Mouse (Mus musculus) telencephalon, adult 2 months (tissue): ENCODE data around the gene Cntn5.
A peak's percentile ranks its signal among the peaks of the same experiment; 100 is the strongest.

Experiments
- DNase-seq: peaks from one replicate; pipeline ENCODE4 v3.0.0-alpha.2; 2011; ENCODE audit warnings: low read depth, low spot score

Gene Cntn5

GRCm38 (mm10) chr9:10904616-10905363 lies at the start of gene Cntn5:
Gene Cntn5, minus strand, starts transcription at chr9:10904775.
- DNase-seq, result peak; percentile 52

GRCm38 (mm10) chr9:10950470-10950869 lies 45.9 kb upstream of the Cntn5 start:
- DNase-seq, result no peak

GRCm38 (mm10) chr9:10909573-10909972 lies 5.0 kb upstream of the Cntn5 start:
- no peak for DNase-seq

GRCm38 (mm10) chr9:10905696-10906095 lies 1.1 kb upstream of the Cntn5 start:
- DNase-seq, result no peak

DNA sequence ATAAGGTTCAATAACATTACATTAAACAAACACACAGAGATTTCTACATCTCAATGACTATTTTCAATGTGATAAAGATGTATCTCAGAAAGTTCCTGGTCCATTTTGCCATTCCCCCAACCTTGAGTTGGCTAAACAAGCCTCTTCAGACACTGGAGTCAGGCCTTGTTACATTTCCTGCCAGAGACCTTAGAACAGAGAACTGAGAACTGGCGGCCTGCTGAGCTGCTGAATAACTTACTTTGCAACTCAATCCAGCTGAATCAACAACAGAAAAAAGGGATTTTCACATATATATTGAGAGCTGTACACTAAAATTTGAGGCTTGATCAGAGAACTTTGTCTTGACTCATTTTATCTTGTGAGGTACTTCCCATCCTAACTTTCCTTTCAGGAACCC lies 24.8 kb downstream of the Cntn5 start:
- DNase-seq, result no peak

- DNase-seq, result no peak
Measured at GRCm38 (mm10) chr9:10873881-10874280, 30.7 kb downstream of the Cntn5 start.

DNA sequence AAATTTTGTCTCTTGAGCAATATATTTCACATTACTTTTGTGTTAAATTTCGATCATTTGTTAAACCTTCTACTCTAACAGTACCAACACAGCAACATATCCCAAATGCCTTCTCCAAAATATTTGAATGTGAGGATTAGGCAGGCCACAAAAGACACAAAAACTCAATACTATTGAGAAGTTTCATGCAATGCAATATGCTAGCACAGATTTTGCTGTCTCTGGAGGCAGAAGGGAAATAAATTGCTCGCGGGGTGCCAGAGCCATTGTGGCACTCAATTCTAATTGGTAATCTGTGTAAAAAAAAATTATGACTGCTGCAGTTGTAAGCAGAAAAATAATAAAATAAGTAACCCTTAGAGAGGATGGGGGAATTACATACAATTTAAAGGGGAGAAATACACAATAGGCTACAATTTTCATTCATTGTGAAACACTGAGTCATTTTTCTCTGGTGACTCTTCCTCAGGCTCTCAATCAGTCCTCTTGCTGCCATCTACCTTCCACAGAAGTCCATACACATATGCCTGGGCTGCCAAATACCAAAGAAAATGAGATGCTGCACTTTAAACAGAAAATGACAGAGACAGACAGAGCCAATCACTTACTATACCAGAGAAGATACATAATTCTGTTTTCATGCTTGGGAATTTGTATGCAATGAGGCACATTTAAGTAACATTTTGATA lies 48.2 kb downstream of the Cntn5 start:
- DNase-seq, result no peak

DNA sequence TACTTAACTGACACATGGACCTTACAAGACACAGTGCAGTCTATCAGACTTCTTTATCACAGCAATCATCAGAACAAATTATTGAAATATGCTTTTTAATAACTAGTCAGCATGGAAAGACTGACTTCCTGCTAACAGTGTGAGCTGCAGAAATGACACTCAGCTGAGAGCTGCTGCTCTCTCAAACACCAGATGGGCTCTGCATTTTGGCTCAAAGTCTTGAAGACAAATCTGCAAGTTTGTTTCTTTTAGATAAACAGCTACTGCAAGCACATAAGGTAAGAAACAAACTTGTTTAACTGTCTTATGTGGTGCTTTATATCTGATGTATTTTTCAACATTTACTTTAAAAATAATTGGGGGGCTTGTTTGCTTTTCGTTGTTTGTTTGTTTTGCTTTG lies 87.9 kb downstream of the Cntn5 start:
- no peak for DNase-seq

DNA sequence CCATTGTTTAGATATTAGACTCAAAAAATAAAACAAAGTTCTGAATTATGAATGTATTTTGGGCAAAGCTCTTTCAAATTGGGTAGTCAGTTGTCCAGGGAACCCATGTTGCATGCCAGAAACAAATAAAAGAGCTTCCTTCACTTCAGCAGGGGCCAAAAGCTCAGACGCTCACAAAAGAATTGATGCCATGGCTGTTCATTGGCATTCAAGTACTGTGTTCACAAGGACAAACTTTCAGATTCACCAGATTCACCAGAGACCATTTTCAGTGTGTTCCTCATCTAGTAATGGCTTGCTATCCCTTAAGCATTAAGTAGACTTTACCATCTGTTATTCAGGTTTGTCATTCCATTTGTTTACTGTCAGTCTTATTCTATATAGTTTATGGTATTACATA lies 107.4 kb downstream of the Cntn5 start:
- DNase-seq, result no peak

DNA sequence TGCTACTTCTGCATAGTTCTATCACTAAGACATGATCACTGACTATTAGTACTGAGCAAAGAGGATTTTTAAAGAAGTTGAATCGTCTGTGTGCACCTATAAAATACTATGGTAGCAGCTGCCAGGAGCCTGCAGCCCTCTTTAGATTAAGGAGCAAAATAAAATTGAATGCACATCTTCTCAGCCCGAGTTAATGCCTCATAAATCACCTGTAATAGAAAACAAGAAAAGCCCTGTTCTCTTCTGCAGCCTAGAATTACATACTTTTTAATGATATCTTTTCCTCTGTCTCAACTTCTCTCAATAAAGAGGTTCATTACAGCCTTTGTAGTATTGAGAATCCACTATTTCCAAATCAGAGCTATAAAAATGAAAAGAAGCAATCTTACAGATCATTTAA lies 109.5 kb downstream of the Cntn5 start:
- DNase-seq, result no peak

- no peak for DNase-seq
Measured at GRCm38 (mm10) chr9:10731878-10732277, 172.7 kb downstream of the Cntn5 start.

DNA sequence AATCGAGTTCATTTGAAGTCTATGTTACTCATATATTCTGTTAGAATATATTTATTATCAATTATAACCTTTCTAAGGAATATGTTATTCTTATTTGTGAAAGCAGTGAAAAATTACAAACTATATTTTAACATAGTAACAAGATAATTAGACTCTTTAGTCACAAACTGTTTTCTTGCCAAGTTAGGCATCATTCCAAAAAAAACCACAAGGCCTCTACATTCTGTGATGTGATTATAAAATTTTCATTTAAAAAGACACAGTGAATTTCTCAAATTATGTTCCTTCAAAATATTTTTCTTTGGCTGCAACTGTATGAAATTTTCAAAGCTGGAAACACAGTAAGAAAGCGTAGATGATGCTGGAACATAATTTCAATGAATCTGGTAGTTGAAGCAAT lies 180.4 kb downstream of the Cntn5 start:
- peak; percentile 15 for DNase-seq

DNA sequence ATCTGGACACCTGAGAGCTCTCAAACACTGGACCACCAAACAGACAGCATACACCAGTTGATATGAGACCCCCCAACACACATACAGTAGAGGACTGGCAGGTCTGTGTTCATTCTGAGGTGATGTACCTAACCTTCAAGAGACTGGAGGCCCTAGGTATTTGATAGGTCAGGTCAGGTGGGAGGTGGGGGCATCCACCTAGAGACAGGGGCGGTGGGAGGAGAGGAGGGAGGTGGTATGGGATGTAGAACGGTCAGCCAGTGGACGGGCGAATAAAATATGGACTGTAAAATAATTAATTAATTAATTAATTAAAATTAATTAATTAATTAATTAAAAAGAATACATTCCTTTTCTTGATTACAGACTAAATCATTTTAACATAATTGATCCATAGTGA lies 182.5 kb downstream of the Cntn5 start:
- DNase-seq, result no peak

GRCm38 (mm10) chr9:10718986-10719385 lies 185.6 kb downstream of the Cntn5 start:
- DNase-seq, result no peak

DNA sequence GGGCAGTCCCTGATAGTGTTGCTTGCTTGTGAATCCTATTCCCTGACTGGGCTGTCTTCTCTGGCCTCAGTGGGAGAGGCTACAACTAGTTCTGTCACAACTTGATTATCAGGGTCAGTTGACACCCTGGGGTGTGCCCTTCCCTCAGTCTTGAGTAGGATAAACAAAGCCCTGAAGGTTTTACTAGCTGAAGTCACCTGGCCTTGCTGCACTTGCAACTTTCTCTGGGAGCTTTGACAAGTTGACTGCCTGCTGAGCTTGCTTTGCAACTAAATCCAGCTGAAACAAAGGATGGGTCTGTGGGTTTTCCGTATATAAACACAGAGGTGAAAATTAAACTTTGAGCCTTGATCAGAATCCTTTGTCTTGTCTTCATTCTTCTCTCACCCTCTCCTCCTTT lies 190.9 kb downstream of the Cntn5 start:
- DNase-seq, result no peak

GRCm38 (mm10) chr9:10681646-10682045 lies 222.9 kb downstream of the Cntn5 start:
- DNase-seq, result no peak

- DNase-seq, result no peak
Measured at GRCm38 (mm10) chr9:10681181-10681580, 223.4 kb downstream of the Cntn5 start.

- no peak for DNase-seq
Measured at GRCm38 (mm10) chr9:10668676-10669075, 235.9 kb downstream of the Cntn5 start.

- DNase-seq, result no peak
Measured at GRCm38 (mm10) chr9:10667438-10667837, 237.1 kb downstream of the Cntn5 start.

DNA sequence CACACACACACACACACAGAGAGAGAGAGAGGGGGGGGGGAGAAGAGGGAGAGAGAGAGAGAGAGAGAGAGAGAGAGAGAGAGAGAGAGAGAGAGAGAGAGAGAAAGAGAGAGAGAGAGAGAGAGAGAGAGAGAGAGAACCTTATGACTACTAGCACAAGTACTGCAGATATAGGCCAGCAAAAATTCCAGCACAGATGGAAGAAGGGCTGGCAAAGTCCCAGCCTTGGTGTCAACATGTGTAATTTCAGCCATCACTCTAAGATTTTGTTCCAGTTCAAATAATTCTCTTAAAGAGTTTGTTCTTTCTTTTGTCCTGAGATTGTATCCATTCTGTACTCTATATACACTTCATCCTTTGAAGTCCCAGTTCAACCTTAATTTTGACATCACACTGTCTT lies 238.8 kb downstream of the Cntn5 start:
- no peak for DNase-seq

DNA sequence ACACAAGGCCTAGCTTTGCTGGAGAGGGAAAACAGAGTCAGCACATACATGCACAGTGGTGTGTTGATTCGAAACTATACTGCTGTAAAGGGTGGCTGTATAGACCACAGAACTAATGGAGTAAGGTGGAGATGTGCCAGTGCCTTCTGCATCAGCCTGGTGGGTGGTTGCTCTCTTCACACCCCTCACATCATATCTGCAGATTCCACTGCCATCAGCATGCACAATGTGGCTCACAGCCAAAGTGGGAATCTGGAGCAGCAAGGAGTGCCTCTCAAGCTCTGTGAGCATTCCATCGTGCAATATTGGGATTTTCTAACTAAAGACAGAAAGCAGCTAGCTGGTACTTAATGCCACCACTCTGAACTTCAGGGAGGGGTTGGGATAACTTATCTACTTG lies 241.5 kb downstream of the Cntn5 start:
- no peak for DNase-seq

DNA sequence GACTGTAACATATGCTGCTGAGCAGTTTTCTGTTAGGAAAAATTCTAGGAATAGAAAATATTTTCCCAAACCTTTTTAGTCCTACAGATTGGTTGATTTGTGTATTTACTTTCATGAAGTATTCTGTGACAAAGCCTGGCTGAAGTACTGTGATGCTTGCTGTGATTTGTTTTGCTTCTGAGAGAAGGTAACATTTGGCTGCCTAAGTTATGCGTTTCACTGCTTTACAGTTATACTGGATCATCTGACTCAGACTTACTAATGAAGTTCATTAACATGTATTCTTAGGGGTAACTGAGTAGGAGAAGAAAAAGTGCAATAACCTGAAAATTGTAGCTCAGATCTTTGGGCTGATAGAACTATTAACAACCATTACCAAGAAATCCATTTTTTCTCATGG lies 245.1 kb downstream of the Cntn5 start:
- no peak for DNase-seq

- DNase-seq, result no peak
Measured at GRCm38 (mm10) chr9:10658086-10658485, 246.5 kb downstream of the Cntn5 start.
